Mouse (Mus musculus) stomach, embryonic 14.5 days (tissue): ENCODE results near the gene Spn. TPM values are rescaled to one million over a fixed set of nuclear protein-coding genes. Genes with fewer than 3 reads are reported as not detected.
"Not testable (repeated sequence)": the region's sequence is repeated elsewhere in the genome, so short reads cannot be mapped to it uniquely, and the experiment has no call there.

ENCODE experiments used
- ATAC-seq: fragments of 200-750 bp; cut with Nextera tagmentation; 2 replicates; pipeline ENCODE4 v1.8.0; 2017; ENCODE audit warnings: low read depth, moderate TSS enrichment; ENCODE audit not compliant: insufficient number of reproducible peaks, insufficient read depth, low FRiP score
- H3K27ac ChIP-seq: fragments of 300-500 bp; sonication (generic); 2 replicates; pipeline ENCODE4 v1.5.1; 2014; ENCODE audit warnings: mild to moderate bottlenecking, low read length, moderate library complexity, mixed read lengths
- H3K27me3 ChIP-seq: fragments of 300-500 bp; sonication (generic); 2 replicates; pipeline ENCODE4 v1.6.1; 2014; ENCODE audit warnings: low read length, control low read depth, mixed read lengths; ENCODE audit not compliant: control insufficient read depth, insufficient read depth
- H3K36me3 ChIP-seq: fragments of 300-500 bp; sonication (generic); 2 replicates; pipeline ENCODE4 v1.6.1; 2014; ENCODE audit warnings: mild to moderate bottlenecking, control low read depth, low read length, moderate library complexity, mixed read lengths; ENCODE audit not compliant: control insufficient read depth, insufficient read depth
- H3K4me1 ChIP-seq: fragments of 300-500 bp; sonication (generic); 2 replicates; pipeline ENCODE4 v1.6.1; 2014; ENCODE audit warnings: low read length, control low read depth, mixed read lengths; ENCODE audit not compliant: control insufficient read depth, insufficient read depth
- H3K4me2 ChIP-seq: fragments of 300-500 bp; sonication (generic); replicated peaks from 2 replicates; pipeline ENCODE4 v1.6.1; 2014; ENCODE audit warnings: low read depth, low read length, control low read depth
- H3K4me3 ChIP-seq: fragments of 300-500 bp; sonication (generic); 2 replicates; pipeline ENCODE4 v1.5.1; 2014; ENCODE audit warnings: low read depth, low read length, control low read depth
- H3K9ac ChIP-seq: fragments of 300-500 bp; sonication (generic); replicated peaks from 2 replicates; pipeline ENCODE4 v1.6.1; 2014; ENCODE audit warnings: low read depth, mild to moderate bottlenecking, control low read depth, low read length, moderate library complexity, mixed read lengths
- H3K9me3 ChIP-seq: fragments of 300-500 bp; sonication (generic); 2 replicates; pipeline ENCODE4 v1.6.1; 2016; ENCODE audit warnings: low read depth, low read length, control low read depth; ENCODE audit not compliant: control insufficient read depth
- WGBS: fragments of 180-500 bp; shearing (Covaris S2); extraction: QIAGEN DNeasy Blood & Tissue Kit; methylation state at CpG from one replicate; pipeline ENCODE4 v1.1.7; 2014; 5-methylcytosine and 5-hydroxymethylcytosine counted together
- polyA plus RNA-seq: library from polyadenylated mRNA; unstranded; fragments of >200 nt; fragmentation: Nextera tagmentation; extraction: Ambion mirVana; gene quantifications from 2 replicates; pipeline ENCODE4 v1.2.1, GENCODE M21; 2014

Gene Spn
- polyA plus RNA-seq: 0.31 and 0.33 TPM in 2 replicates

DNA sequence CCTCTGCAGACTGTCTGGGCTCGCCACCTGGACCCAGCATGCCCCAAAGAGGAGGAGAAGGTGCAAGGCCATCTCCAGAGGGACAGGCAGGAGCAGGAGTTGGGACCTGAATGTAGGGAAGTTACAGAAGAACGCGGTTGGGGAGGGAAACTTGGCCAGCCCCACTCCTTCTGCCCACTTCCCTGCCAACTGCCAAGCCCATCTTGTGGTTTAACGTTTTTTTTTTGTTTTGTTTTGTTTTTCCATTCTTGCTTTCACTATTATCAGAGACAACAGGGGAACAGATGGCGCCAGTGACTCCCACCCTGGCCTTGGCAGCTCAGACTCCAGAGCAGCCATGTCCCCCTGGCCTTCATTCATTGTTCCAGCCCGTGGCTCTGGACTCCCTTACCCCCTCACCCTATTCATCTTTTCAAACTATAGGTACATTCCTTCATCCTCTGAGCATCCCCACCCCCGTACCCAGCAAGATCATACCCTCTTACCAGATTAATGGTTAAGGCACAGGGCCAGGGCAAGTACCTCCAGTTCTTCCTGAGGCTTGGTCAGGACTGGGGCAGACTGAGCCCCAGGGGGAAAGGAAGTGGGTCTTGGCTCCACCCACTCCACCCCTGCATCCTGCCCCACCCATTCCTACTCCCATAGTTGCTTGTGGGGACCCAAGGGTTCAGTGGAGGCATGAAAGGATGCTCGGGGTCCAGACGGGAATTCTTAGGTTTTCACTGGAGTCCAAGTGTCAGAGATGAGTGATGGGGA, at the start of gene Spn:
TSS of gene Spn (minus strand) at position 562 of the 756 bp plus-strand sequence.
- no peak for ATAC-seq
- Histone ChIP-seq H3K4me2 (no peak within 1 kb of the TSS), H3K9ac (no peak within 1 kb of the TSS), H3K9me3 (no peaks in the 10 kb centered on the region), H3K27ac (no peak within 1 kb of the TSS), H3K27me3 (no peaks in the 10 kb centered on the region), H3K4me3 (no peak within 1 kb of the TSS), H3K4me1 (no peaks in the 10 kb centered on the region), H3K36me3 (no peaks in the 10 kb centered on the region)
- WGBS: 66% methylated on average over 9 of the region's 9 CpGs

DNA sequence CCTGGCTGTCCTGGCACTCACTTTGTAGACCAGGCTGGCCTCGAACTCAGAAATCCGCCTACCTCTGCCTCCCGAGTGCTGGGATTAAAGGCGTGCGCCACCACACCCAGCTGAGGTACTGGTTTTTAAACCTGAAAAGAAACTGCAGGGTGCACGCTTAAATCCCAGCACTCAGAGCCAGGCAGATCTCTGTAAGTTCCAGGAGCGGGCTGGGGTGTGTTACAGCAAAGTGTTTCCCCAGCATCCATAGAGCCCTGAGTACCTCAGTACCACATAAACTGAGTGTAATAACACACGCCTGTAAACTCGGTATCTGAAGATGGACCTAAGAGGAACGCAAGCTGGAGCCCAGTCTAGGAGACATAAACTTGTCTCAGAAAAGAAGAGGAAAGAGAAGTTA, 49.7 kb upstream of the Spn start:
- no peak for ATAC-seq
- Histone ChIP-seq H3K27ac (no peak overlapping the region), H3K9me3 (no peaks in the 10 kb centered on the region), H3K4me2 (no peak overlapping the region), H3K4me1 (no peaks in the 10 kb centered on the region), H3K27me3 (no peaks in the 10 kb centered on the region), H3K36me3 (peaks cover 9% of the 10 kb centered on the region), H3K9ac (no peak overlapping the region), H3K4me3 (no peak overlapping the region)
- 66% methylated on average over 10 of the region's 10 CpGs for WGBS

GRCm38 (mm10) chr7:127185601-127186000, 48.0 kb upstream of the Spn start:
- Histone ChIP-seq H3K36me3 (no peaks in the 10 kb centered on the region), H3K4me3 (no peak overlapping the region), H3K9ac (no peak overlapping the region), H3K9me3 (no peaks in the 10 kb centered on the region), H3K4me1 (no peaks in the 10 kb centered on the region), H3K4me2 (no peak overlapping the region), H3K27ac (no peak overlapping the region), H3K27me3 (no peaks in the 10 kb centered on the region)
- WGBS: 65% methylated on average over 3 of the region's 3 CpGs
- peak; percentile 42; the same call in 1 of the 2 replicates for ATAC-seq

GRCm38 (mm10) chr7:127184720-127185119, 47.1 kb upstream of the Spn start:
- Histone ChIP-seq H3K9ac (no peak overlapping the region), H3K4me1 (no peaks in the 10 kb centered on the region), H3K27me3 (no peaks in the 10 kb centered on the region), H3K9me3 (no peaks in the 10 kb centered on the region), H3K4me3 (no peak overlapping the region), H3K4me2 (no peak overlapping the region), H3K36me3 (no peaks in the 10 kb centered on the region), H3K27ac (no peak overlapping the region)
- 67% methylated on average over 1 of the region's 1 CpGs for WGBS
- ATAC-seq: no peak

- 85% methylated on average over 6 of the region's 6 CpGs for WGBS
- Histone ChIP-seq H3K4me3 (no peak overlapping the region), H3K36me3 (no peaks in the 10 kb centered on the region), H3K4me1 (no peaks in the 10 kb centered on the region), H3K27me3 (no peaks in the 10 kb centered on the region), H3K27ac (no peak overlapping the region), H3K4me2 (no peak overlapping the region), H3K9me3 (no peaks in the 10 kb centered on the region), H3K9ac (no peak overlapping the region)
- no peak for ATAC-seq
Measured at GRCm38 (mm10) chr7:127183828-127184227, 46.2 kb upstream of the Spn start.

DNA sequence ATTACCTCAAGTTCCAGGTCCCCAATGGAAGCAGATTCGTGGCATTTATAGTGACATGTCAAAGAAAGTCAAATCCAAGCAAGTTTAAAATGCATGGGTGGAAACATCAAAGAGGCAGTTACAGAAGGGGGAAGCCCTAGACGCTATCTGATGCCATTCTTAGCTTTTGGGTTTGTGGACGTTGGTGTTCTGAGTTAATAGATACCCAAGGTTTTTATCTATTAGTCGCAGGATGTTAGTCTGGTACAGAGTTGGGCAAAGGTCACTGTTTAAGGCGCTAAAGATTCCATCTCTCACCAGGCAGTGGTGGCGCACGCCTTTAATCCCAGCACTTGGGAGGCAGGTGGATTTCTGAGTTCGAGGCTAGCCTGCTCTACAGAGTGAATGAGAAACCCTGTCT, 45.7 kb upstream of the Spn start:
- Histone ChIP-seq H3K4me3 (no peak overlapping the region), H3K9ac (no peak overlapping the region), H3K27ac (no peak overlapping the region), H3K36me3 (no peaks in the 10 kb centered on the region), H3K9me3 (no peaks in the 10 kb centered on the region), H3K4me2 (no peak overlapping the region), H3K27me3 (no peaks in the 10 kb centered on the region), H3K4me1 (no peaks in the 10 kb centered on the region)
- no peak for ATAC-seq
- WGBS: 73% methylated on average over 8 of the region's 8 CpGs

- not testable (repeated sequence) for H3K4me2 ChIP-seq, H3K27ac ChIP-seq
- WGBS: 36% methylated on average over 3 of the region's 3 CpGs
Measured at GRCm38 (mm10) chr7:127181724-127182123, 44.1 kb upstream of the Spn start.

DNA sequence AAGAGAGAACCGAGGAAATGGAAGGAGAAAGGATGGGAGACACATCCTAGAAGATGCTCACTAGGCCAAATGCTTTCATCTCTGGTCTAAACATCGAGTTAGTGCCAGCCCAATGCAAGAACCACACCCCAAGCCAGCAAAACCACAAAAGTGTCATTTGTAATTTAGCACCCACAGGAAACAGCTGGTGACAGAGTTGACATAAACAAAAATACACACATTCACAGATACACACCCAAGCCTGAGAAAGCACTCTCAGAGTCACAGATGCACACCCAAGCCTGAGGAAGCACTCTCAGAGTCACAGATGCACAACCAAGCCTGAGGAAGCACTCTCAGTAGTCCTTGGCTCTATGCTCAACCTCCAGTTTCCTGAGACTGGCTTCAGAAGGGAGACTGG, 43.2 kb upstream of the Spn start:
- H3K27me3 ChIP-seq: no peaks in the 10 kb centered on the region
- WGBS: 66% methylated on average over 2 of the region's 2 CpGs
- H3K9me3 ChIP-seq: no peaks in the 10 kb centered on the region
- no peaks in the 10 kb centered on the region for H3K4me1 ChIP-seq
- no peak overlapping the region for H3K4me3 ChIP-seq
- no peak overlapping the region for H3K4me2 ChIP-seq
- H3K27ac ChIP-seq: no peak overlapping the region
- no peak for ATAC-seq
- H3K36me3 ChIP-seq: no peaks in the 10 kb centered on the region
- H3K9ac ChIP-seq: no peak overlapping the region

More at GRCm38 (mm10) chr7:127181724-127182123, 44.1 kb upstream of the Spn start:
- not testable (repeated sequence) for H3K36me3 ChIP-seq, H3K27me3 ChIP-seq, H3K4me1 ChIP-seq, H3K9me3 ChIP-seq, H3K9ac ChIP-seq, H3K4me3 ChIP-seq, ATAC-seq

DNA sequence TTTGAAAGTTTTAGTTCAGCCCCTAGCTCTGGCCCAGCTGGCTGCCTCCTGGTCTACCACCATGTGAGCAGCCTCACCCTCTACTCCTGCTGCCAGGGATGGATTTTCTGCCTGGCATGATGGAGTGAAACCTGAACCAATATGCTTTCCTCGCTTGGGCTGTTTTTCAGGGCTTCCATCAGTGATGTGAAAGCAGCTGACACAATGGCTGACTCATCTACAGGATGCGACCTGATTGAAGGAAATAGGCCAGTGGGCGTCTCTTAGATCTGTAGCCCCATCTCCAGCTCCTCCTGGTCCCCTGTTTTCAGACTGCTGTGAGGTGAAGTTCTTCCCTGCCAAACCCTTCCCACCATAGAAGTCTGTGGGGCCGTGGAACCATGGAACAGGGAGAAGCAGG, 39.3 kb upstream of the Spn start:
- Histone ChIP-seq H3K27me3 (no peaks in the 10 kb centered on the region), H3K4me2 (no peak overlapping the region), H3K4me3 (no peak overlapping the region), H3K4me1 (no peaks in the 10 kb centered on the region), H3K9ac (no peak overlapping the region), H3K9me3 (no peaks in the 10 kb centered on the region), H3K27ac (no peak overlapping the region), H3K36me3 (no peaks in the 10 kb centered on the region)
- 75% methylated on average over 4 of the region's 4 CpGs for WGBS
- no peak for ATAC-seq
